Mouse (Mus musculus) C2C12 (cell line): ENCODE results near the gene Efcab9. TPM values are rescaled to one million over a fixed set of nuclear protein-coding genes. Genes with fewer than 3 reads are reported as not detected.
A peak's percentile ranks its signal among the peaks of the same experiment; 100 is the strongest.

ENCODE experiments used
- H3K27me3 ChIP-seq: one replicate; pipeline ENCODE4 v1.6.1; 2011; ENCODE audit not compliant: control insufficient read depth, insufficient read depth, insufficient read length
- H3K36me3 ChIP-seq: one replicate; pipeline ENCODE4 v1.6.1; 2011; ENCODE audit not compliant: control insufficient read depth, insufficient read depth
- H3K4me3 ChIP-seq: one replicate; pipeline ENCODE4 v1.5.1; 2011; ENCODE audit warnings: mild to moderate bottlenecking, control low read depth; ENCODE audit not compliant: poor library complexity, insufficient read depth, severe bottlenecking
- H3K79me2 ChIP-seq: one replicate; pipeline ENCODE4 v1.6.1; 2011; ENCODE audit not compliant: control insufficient read depth, insufficient read depth
- H3K79me3 ChIP-seq: one replicate; pipeline ENCODE4 v1.6.1; 2011; ENCODE audit warnings: low read depth, control low read depth
- H3ac ChIP-seq: one replicate; pipeline ENCODE3; 2011; ENCODE audit warnings: low read depth; ENCODE audit not compliant: control insufficient read depth, insufficient read length
- CEBPB ChIP-seq: IDR thresholded peaks from one replicate; pipeline ENCODE4 v1.6.1; 2011; ENCODE audit warnings: low read depth, mild to moderate bottlenecking, control low read depth, moderate library complexity
- CTCF ChIP-seq: IDR thresholded peaks from one replicate; pipeline ENCODE4 v1.5.1; 2011; ENCODE audit not compliant: control insufficient read depth, insufficient read depth, insufficient read length
- FOSL1 ChIP-seq: IDR thresholded peaks from one replicate; pipeline ENCODE4 v1.8.0; 2011; ENCODE audit warnings: mild to moderate bottlenecking, low read length; ENCODE audit not compliant: poor library complexity, insufficient read depth, severe bottlenecking
- MAX ChIP-seq: IDR thresholded peaks from one replicate; pipeline ENCODE4 v1.6.1; 2011; ENCODE audit warnings: mild to moderate bottlenecking, control low read depth
- MYOD1 ChIP-seq: IDR thresholded peaks from one replicate; pipeline ENCODE4 v1.6.1; 2011; ENCODE audit warnings: low read depth; ENCODE audit not compliant: control insufficient read depth, insufficient read length
- MYOG ChIP-seq: IDR thresholded peaks from one replicate; pipeline ENCODE4 v1.6.1; 2011; ENCODE audit not compliant: control insufficient read depth, insufficient read length; ENCODE audit errors: extremely low read depth
- USF1 ChIP-seq: IDR thresholded peaks from one replicate; pipeline ENCODE4 v1.6.1; 2011; ENCODE audit warnings: low read depth, mild to moderate bottlenecking, control low read depth, moderate library complexity
- polyA plus RNA-seq: library from polyadenylated mRNA; unstranded; fragments of >200 nt; fragmentation: generic; extraction: Trizol; gene quantifications from one replicate; pipeline ENCODE4 v1.2.1, GENCODE M21; 2012; ENCODE audit warnings: missing spikeins

Efcab9 gene
- polyA plus RNA-seq, 1 experiment = 0.14 TPM

DNA sequence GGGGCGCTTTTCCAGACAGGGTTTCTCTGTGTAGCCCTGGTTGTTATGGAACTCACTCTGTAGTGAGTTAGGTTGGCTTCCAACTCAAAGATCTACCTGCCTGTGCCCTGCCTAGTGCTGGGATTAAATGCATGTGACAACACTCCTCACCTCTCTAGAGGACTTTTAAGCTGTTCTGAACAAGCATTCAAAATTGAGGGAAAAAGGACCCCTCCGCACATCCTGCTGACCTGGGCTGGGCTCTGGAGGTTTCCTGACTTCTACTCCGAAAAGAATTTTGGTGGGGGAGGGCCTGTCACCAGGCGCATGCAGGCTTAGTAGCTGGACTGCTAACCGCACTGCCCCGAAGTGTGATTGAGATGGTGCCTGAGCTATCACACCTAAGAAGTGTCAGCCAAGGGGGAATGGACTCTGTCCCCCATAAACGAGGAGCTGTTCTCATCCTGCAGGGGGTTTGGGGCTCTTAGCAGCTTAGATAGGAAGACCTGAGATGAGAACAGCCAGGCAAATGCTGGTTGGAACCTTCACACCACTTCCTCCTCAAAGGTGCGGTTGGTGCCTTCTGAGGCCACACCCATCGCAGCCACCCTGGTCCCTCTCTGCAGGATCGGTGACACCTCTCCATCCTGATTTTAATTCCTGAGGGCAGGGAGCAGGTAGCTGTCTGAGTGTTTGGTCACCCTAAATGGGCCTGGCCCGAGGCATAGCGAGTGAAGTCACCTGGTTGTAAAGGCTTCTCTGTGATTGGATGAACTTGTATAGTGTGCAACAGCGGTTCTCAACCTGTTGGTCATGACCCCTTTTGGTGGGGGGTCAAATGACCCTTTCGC is 21.6 kb upstream of the Efcab9 start:
- H3K79me2 ChIP-seq = peaks cover 55% of the 10 kb centered on the region
- H3ac ChIP-seq = no peak overlapping the region
- TF ChIP-seq MYOG = no peak
- peaks cover 18% of the 10 kb centered on the region for H3K79me3 ChIP-seq
- peaks cover 22% of the 10 kb centered on the region for H3K36me3 ChIP-seq
- no peaks in the 10 kb centered on the region for H3K27me3 ChIP-seq
- no peak overlapping the region for H3K4me3 ChIP-seq

DNA sequence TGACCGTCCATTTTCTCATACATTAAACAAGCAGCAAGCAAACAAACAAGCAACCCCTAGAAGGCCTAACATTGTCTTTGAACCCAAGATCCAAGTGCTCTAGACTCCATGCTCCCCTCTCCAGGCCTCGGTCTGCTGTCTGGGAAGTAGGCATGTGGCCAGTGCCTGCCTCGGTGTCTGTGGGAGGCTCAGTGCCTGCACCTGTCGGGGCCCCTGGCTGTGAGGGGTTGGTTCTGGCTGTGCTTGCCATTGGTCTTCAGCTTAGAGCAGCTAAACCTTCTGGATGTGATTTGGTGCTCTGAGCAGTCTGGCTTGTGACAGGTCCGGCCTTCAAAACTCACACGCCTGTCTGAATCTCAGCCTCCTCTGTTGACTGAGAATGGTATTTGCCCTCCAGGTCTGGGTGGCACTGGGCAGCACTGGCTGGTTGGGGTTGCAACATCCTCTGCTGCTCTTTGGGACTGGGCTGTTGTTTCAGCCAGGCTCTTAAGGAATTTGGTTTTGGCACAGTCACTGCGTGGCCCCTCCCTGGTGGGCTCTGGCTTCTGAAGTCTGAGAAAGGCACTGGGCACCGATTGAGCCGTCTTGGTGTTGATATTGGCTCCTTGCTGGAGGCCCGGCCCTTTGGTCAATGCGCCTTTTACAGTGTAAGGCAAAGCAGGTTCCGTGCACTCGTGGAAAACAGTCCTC is 20.7 kb upstream of the Efcab9 start:
- H3ac ChIP-seq = no peak overlapping the region
- peaks cover 61% of the 10 kb centered on the region for H3K79me2 ChIP-seq
- H3K27me3 ChIP-seq = no peaks in the 10 kb centered on the region
- H3K79me3 ChIP-seq = peaks cover 18% of the 10 kb centered on the region
- peaks cover 17% of the 10 kb centered on the region for H3K36me3 ChIP-seq
- no peak overlapping the region for H3K4me3 ChIP-seq
- TF ChIP-seq MYOD1 = peak; percentile 10
- TF ChIP-seq CEBPB = peak; percentile 78
- TF ChIP-seq USF1 = no peak
- TF ChIP-seq MYOG = no peak
- no peak for TF ChIP-seq CTCF
- TF ChIP-seq MAX = no peak
- no peak for TF ChIP-seq FOSL1

DNA sequence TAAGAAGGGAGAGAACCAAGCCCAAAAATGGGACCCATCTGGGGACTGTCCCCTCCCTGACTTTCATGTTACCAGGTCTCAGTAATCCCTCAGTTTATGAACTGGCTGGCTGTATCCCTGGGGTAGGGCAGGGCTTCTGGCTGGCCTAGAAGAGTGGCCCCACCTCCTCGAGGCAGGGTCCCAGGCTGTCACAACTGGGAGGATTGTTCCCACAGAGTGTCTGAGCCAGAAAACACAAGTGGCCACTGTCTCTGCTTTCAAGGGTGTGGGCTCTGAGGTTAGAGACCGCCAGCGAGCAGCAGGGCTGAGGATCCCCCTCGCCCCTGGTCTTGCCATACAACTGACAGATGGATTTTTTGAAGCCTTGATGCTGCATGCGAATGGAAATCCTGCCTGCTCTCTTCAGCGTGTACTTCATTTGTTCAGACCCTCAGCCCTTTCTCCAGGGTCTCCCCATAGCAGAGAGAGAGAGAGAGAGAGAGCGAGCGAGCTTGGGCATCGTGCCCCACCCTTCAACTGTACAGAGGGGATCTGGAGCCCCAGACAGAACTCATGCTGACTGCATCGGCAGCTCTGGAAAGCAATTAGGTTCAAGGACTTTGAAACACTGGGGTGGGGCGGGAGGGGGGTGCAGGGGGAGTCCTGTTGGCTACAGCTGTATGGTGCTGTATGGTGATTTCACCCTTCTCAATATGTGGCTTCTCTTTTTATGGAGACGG is 19.9 kb upstream of the Efcab9 start:
- peaks cover 18% of the 10 kb centered on the region for H3K79me3 ChIP-seq
- H3K79me2 ChIP-seq = peaks cover 66% of the 10 kb centered on the region
- no peaks in the 10 kb centered on the region for H3K27me3 ChIP-seq
- peaks cover 11% of the 10 kb centered on the region for H3K36me3 ChIP-seq
- no peak overlapping the region for H3K4me3 ChIP-seq
- TF ChIP-seq FOSL1 (no peak), USF1 (no peak)
- H3ac ChIP-seq = no peak overlapping the region

DNA sequence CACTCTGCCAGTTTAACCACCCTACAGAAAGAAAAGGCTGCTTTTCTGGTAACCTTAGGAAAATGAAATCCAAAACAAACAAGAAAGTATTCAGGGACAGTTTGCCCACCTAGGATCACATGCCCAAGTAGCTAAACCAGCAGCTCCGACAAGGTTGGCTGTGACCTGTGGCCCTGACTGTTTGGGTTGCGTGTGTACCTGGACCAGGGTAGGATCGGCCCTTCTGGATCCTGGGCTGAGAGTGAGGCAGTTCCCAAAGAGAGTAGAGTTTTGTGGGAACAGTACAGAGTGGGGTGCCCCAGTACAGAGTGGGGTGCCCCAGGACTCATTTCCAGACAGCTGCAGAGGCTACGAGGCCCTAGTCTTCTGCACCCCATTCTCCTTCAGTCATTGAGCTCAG is 19.2 kb upstream of the Efcab9 start:
- no peak for TF ChIP-seq CTCF
- no peak for TF ChIP-seq CEBPB
- no peak for TF ChIP-seq FOSL1
- no peak for TF ChIP-seq MYOG
- no peak for TF ChIP-seq USF1
- no peak for TF ChIP-seq MYOD1
- H3K79me3 ChIP-seq = peaks cover 15% of the 10 kb centered on the region

DNA sequence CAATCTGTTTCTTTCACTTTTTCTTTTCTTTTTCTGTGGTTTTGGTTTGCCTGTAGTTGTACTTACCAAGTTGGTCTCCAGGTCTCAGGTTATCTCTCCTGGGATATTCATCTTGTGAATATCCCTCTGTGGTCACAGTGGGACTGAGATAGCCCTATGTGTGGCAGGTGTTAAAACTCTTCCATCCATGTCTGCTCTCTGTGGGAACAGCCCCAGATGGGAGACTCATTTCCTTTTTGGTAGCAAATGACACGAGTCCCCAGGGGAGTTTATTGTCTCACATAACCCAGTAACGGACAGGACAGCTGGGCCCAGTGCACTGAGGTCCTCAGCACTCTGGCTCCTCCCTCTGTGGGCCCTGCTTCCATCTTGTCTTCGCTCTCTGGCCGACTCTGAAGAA is 18.2 kb upstream of the Efcab9 start:
- H3K4me3 ChIP-seq = no peak overlapping the region
- no peaks in the 10 kb centered on the region for H3K27me3 ChIP-seq
- peaks cover 2% of the 10 kb centered on the region for H3K36me3 ChIP-seq
- no peak for TF ChIP-seq MYOG
- peak; percentile 81 for TF ChIP-seq MYOD1
- no peak overlapping the region for H3ac ChIP-seq
- peaks cover 70% of the 10 kb centered on the region for H3K79me2 ChIP-seq
- H3K79me3 ChIP-seq = peaks cover 15% of the 10 kb centered on the region

More for the DNA sequence above, 19.2 kb upstream of the Efcab9 start:
- Histone ChIP-seq H3ac (no peak overlapping the region), H3K27me3 (no peaks in the 10 kb centered on the region), H3K79me2 (peaks cover 72% of the 10 kb centered on the region), H3K36me3 (peaks cover 9% of the 10 kb centered on the region), H3K4me3 (no peak overlapping the region)

DNA sequence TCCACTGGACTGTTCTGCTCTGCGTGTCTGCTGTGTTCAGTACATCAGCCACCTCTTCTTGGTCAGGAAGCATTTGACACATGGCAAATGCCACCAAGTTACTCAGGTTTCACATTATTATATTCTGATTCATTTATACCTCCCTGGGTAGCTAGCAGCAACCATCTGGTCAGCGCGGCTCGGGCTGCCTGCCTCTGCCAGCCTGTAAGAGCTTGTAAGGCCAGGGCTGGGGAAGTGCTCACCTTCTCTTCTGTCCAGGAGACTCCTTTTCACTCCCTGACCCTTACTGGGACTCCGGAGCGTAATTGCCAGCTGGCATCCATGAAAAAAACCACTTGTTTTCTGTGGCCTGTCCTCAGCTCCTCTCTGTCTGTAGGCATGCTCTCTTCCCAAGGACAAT is 17.4 kb upstream of the Efcab9 start:
- Histone ChIP-seq H3K4me3 (no peak overlapping the region), H3K36me3 (peaks cover 2% of the 10 kb centered on the region), H3K79me3 (peaks cover 15% of the 10 kb centered on the region), H3K79me2 (peaks cover 67% of the 10 kb centered on the region), H3K27me3 (no peaks in the 10 kb centered on the region), H3ac (peak overlapping the region; percentile 7)
- TF ChIP-seq USF1 (no peak), FOSL1 (no peak), MAX (no peak), CEBPB (no peak), MYOD1 (peak; percentile 2), MYOG (no peak), CTCF (no peak)
